Mouse (Mus musculus): ENCODE measurements around the gene Atf6.

DNA sequence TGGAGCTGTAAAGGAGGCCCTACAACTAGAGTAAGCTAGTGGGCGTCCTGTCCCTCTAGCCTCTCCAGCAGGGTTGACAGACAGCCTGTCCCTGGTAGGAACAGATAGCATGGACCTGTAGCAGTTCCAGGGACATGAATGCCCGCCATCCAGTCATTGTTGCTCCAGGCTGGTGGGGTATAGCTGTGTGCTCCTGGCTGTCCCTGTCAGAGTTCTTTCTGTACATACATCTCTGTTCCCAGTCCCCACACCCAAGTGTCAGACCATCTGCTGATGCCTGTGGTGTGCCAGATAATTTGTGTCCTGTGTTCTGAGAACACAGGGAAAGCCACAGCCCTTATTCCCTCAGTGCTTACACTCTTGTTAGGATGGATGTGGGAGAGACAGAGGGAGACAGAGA lies 187.9 kb downstream of the Atf6 start:
- TF ChIP-seq CTCF (IDR thresholded peaks at IDR 0.05; ENCODE audit: insufficient read depth, low read depth, low read length): no peak
- no peak for TF ChIP-seq POLR2A (IDR thresholded peaks at IDR 0.05; ENCODE audit: insufficient read depth, low read depth, low read length)

All from olfactory bulb, adult 2 months (tissue).